Mouse (Mus musculus): Measurements from ENCODE around the gene Taf8. TPM values are rescaled to one million over a fixed set of nuclear protein-coding genes. Genes with fewer than 3 reads are reported as not detected.

The Taf8 gene
- polyA plus RNA-seq, 1 experiment from 2014 or later = 17.8 TPM

DNA sequence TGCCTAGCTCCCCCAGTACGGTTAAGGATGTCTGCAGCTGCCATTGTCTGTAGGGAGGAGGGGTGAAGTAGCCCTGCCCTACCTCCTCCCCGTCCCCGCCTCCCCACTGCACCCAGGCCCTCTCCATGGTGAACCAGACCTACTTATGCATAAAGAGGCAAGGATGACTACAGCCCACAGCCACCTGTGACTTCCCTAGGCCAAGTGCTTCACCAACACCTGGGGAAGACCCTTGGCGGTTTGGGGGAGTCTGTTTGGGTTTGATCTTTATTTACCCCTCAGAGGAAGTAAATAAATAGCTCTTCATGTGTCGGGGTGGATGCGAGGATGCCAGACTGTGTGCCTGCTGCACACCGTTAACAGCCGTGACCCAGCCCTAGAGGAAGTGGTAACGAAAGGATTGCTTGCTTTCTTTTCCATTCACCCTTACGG lies 29.3 kb upstream of the Taf8 start:
- ATAC-seq = no peak
- in situ Hi-C loops (cut with MboI; ENCODE audit: low pct_unique_long_range_greater_than_20kb) = no loop called here
- no peak for TF ChIP-seq CTCF (IDR thresholded peaks at IDR 0.05)

DNA sequence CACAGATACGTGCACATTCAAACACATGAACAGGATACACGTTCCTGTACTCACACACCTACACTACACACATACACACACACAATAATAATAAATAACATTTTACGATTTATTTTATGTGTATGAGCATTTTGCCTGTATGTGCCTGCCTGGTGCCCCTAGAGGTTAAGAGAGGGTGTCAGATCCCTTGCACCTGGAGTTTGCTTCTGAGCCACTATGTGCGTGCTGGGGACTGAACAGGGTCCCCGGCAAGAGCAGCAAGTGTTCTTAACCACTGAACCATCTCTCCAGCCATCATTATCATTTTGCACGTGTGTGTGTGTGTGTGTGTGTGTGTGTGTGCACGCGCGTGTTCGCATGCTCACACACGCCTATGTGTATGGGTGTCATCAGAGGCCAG lies 27.5 kb upstream of the Taf8 start:
- POLR2A ChIA-PET = interaction anchor here (0.7 kb wide), 1 partner anchor 221 kb away, joined by 3 read pairs; no protein-coding TSS in a partner anchor

More for the DNA sequence above, 29.3 kb upstream of the Taf8 start:
- ChIA-PET CTCF (no interaction called here), POLR2A (no interaction called here)
- no peak for DNase-seq (ENCODE audit: low read depth, low spot score)
- no peaks in the 10 kb centered on the region for H3K27me3 ChIP-seq

DNA sequence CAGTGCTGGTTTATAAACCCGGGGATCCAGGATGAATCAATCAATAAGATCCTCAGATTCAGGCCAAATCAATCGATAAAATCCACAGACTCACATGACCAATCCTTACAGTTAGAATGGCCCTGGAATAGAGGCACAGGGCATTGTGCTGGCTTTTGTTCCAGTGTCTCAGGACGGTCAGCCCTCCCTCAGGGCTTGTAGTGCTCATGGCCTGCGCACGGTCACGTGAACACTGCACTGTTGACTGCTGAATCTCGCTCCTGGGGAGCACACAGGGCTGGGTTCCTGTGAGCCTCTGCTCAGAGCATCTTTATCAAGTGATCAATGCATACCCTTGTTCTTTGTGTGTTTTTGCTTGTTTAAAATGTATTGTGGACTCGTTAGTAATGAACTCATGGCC lies 26.8 kb upstream of the Taf8 start:
- TF ChIP-seq CTCF (IDR thresholded peaks at IDR 0.05) = no peak
- ChIA-PET CTCF (interaction anchor here (1.4 kb wide), 1 partner anchor 9 kb away, joined by 3 read pairs; no protein-coding TSS in a partner anchor), POLR2A (interaction anchor here (1.3 kb wide), 1 partner anchor 14 kb away, joined by 4 read pairs; no protein-coding TSS in a partner anchor)
- DNase-seq (ENCODE audit: low read depth, low spot score) = no peak
- in situ Hi-C loops (cut with MboI; ENCODE audit: low pct_unique_long_range_greater_than_20kb) = no loop called here
- H3K27me3 ChIP-seq = no peaks in the 10 kb centered on the region
- ATAC-seq = no peak

More for the DNA sequence above, 27.5 kb upstream of the Taf8 start:
- CTCF ChIA-PET = interaction anchor here (1.3 kb wide), 1 partner anchor 19 kb away, joined by 3 read pairs; no protein-coding TSS in a partner anchor
- TF ChIP-seq CTCF (IDR thresholded peaks at IDR 0.05) = no peak
- no peaks in the 10 kb centered on the region for H3K27me3 ChIP-seq
- DNase-seq (ENCODE audit: low read depth, low spot score) (no peak), ATAC-seq (no peak)
- in situ Hi-C loops (cut with MboI; ENCODE audit: low pct_unique_long_range_greater_than_20kb) = no loop called here

DNA sequence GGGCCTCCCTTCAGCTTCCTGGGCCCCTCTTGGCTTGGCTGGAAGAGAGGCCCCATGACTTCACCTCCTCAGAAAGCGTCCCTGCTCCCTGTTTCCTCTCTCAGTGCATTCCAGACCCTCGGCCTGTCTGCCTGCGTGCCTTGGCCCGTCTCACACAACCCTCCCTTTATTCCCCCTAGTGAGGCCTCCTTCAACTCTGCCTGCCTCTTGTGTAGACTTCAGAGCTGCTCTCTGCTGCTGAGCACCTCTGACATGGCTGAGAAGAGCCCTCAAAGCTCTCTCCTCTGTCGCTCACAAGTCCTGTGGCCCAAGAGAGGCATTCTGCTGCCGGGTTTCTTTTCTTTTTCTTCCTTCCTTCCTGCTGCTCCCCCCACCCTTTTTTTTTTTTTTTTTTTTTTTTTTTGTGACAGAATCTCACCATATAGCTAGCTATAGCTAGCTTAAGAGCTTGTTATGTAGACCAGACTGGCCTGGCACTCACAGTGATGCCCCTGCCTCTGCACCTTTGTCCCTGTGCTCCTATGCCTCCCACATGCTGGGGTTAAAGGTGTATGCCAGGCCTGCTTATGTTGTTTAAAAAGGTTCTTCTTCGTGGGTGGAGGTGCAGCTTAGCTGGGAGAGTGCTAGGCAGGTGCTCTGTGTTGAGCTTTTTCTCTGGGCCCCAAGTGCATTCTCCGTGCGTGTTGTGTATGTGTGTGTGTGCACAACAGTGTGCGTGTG lies 25.6 kb upstream of the Taf8 start:
- ChIA-PET POLR2A (interaction anchor here (0.7 to 1.3 kb wide), 3 partner anchors 10 to 46 kb away, joined by 3 to 4 read pairs (median 3); no protein-coding TSS in a partner anchor), CTCF (interaction anchor here (0.9 to 1.9 kb wide), 3 partner anchors 8 to 22 kb away, joined by 3 to 6 read pairs (median 3); no protein-coding TSS in a partner anchor)
- TF ChIP-seq CTCF (IDR thresholded peaks at IDR 0.05) = no peak
- DNase-seq (ENCODE audit: low read depth, low spot score) (no peak), ATAC-seq (no peak)
- in situ Hi-C loops (cut with MboI; ENCODE audit: low pct_unique_long_range_greater_than_20kb) = no loop called here
- no peaks in the 10 kb centered on the region for H3K27me3 ChIP-seq

DNA sequence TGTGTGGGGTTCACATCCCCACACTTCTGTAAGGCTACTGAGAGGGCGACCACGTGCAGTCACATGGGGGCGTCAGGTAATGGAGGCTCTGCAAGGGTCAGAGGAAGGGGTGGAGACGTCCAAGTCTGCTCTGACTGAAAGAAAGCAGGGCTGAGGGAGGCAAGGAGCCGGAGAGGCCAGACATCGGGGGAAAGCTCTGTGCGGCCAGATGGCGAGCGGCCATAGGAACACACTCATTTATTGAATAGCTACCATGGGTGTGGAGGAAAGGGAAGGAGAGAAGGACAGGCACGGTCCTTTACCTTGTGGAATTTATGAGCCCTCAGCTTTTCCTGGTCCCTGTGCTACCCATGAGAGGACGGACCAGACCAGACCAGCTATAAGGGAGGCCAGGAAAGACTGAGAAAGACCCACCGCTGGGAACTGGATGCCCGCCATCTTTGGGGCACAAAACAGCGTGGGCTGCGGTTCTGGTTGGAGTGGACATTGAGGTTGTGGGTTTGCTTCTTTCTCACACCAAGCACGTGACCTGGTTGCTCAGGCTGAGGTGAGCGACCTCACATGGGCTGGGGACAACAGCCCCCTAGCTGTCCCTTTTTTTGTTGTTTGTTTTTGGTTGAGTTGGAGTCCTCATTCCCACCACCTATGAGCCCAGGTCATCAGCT lies 24.9 kb upstream of the Taf8 start:
- DNase-seq (ENCODE audit: low read depth, low spot score) (no peak), ATAC-seq (no peak)
- no peak for TF ChIP-seq CTCF (IDR thresholded peaks at IDR 0.05)
- H3K27me3 ChIP-seq = no peaks in the 10 kb centered on the region
- ChIA-PET POLR2A (interaction anchor here (0.7 to 1.1 kb wide), 2 partner anchors 11 to 46 kb away, joined by 3 read pairs; no protein-coding TSS in a partner anchor), CTCF (interaction anchor here (1.9 kb wide), 1 partner anchor 16 kb away, joined by 6 read pairs; no protein-coding TSS in a partner anchor)
- in situ Hi-C loops (cut with MboI; ENCODE audit: low pct_unique_long_range_greater_than_20kb) = no loop called here

DNA sequence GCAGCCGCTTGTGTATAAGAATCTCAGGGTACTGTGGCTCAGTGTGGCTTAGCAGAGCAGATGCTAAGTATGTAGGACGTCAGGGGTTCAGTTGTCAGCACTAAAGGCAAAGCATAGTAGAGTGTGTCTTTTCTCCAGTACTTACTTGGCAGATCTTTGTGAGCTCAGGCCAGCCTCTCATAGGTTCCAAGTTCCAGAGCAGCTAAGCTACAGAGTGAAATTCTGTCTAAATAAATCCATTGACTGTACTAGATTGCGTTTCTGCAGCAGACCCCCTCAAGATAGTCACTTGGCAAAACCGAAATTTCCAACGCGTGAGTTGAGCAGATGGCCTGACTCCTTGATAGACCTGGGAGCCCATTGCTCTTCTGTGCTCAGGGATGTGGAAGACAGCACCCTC lies 22.9 kb upstream of the Taf8 start:
- ATAC-seq (no peak), DNase-seq (ENCODE audit: low read depth, low spot score) (no peak)
- in situ Hi-C loops (cut with MboI; ENCODE audit: low pct_unique_long_range_greater_than_20kb) = no loop called here
- H3K27me3 ChIP-seq = no peaks in the 10 kb centered on the region
- CTCF ChIA-PET = no interaction called here
- TF ChIP-seq CTCF (IDR thresholded peaks at IDR 0.05) = no peak
- POLR2A ChIA-PET = no interaction called here

DNA sequence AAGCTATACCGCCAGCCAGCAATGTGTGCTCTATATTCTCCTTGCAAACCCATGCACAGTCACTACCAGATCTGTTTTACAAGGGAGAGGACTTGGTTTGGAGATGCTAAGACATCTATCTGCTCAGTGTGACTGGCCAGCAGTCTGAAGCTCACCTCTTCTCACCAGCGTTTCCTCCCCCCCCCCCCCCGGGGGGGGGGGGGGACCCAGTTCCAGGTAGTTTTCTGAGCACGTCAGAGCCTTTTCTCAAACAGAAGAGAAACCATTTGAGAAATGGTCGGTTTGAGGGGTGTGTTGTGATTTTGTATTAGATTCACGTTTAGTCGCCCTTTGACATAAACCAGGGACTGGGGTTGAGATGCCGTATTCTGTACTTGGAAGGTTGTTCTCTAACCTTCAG lies 22.0 kb upstream of the Taf8 start:
- H3K27me3 ChIP-seq = no peaks in the 10 kb centered on the region
- no peak for ATAC-seq
- no peak for TF ChIP-seq CTCF (IDR thresholded peaks at IDR 0.05)
- ChIA-PET CTCF (interaction anchor here (1.1 kb wide), 1 partner anchor 8 kb away, joined by 3 read pairs; no protein-coding TSS in a partner anchor), POLR2A (no interaction called here)
- no peak for DNase-seq (ENCODE audit: low read depth, low spot score)
- in situ Hi-C loops (cut with MboI; ENCODE audit: low pct_unique_long_range_greater_than_20kb) = no loop called here

DNA sequence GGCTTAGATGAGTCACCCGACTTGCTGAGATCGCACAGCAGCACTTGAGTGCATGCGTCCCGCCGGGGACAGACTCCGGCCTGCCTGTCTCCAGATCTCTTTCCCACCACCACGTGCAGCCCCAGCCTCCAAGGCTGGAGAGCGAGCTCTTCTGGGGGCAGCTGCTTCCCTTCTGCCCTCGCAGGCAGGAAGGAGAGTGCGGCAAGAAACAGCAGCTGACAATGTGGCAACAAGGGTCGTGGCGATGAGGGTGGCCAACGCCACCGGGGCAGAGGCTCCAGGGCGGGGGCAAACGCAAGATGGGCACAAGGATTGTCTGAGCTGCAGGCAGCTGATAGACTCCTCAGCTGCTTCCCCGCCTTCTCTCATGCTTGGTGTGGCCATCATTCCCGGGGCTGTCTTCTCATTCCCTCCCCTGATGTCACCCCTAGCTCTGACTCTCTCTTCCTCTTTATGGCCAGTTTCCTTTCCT lies 21.2 kb upstream of the Taf8 start:
- ATAC-seq = no peak
- in situ Hi-C loops (cut with MboI; ENCODE audit: low pct_unique_long_range_greater_than_20kb) = no loop called here
- ChIA-PET POLR2A (no interaction called here), CTCF (interaction anchor here (1.1 kb wide), 1 partner anchor 9 kb away, joined by 3 read pairs; no protein-coding TSS in a partner anchor)
- no peaks in the 10 kb centered on the region for H3K27me3 ChIP-seq
- TF ChIP-seq CTCF (IDR thresholded peaks at IDR 0.05) = no peak
- DNase-seq (ENCODE audit: low read depth, low spot score) = no peak

DNA sequence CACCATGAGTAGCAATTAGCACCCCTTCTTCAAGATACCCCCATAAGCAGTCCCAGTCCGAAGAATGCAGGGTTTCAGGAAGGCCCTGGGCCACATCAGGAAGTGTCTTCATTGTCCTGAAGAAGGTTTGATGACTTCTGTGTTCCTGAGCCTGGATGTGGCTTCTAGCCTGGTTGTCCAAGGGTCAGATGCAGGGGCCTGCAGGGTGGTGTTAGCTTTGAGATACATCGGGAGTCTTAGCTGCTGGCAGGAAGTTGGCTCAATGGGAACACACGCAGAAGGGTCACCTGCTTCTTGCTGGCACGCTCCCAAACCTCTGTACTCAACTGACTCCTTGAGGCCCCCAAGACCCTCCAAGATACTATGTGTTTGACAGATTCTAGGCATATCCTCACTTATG lies 20.4 kb upstream of the Taf8 start:
- CTCF ChIA-PET = interaction anchor here (1.2 kb wide), 1 partner anchor 18 kb away, joined by 3 read pairs; no protein-coding TSS in a partner anchor
- POLR2A ChIA-PET = no interaction called here
- in situ Hi-C loops (cut with MboI; ENCODE audit: low pct_unique_long_range_greater_than_20kb) = no loop called here

DNA sequence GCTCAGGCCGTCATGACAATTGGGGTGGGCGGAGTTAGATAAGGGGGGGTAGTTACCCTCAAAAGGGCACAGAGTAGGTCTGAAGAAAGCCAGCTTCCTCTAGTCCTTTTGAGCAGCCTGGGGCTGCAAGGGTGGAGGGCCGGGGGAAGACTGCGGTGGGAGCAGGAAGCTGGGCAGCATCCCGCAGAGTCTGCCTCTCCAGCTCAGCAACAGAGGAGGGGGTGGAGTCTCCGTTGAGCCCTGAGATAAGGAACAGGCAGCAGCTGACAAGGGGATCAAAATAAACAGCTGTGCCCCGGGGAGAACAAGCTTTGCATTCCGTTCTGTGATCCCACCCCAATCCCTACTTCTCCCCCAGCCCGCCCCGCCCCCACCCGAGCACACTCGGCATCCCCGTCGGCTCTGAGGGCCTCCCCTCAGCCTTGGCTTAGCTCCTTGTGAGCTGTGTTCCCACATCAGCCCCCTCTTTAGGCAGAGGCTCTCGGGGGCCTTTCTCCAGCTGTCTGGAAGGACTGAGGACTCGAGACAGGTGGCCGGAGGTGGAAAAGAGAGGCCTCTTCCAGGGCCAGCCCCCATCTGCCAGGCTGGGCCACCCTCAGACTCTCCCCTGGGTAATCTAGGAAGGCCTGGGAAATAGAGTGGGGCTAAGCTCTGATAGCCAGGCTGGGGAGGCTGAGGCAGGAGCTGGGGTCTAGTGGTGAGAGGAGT lies 19.6 kb upstream of the Taf8 start:
- in situ Hi-C loops (cut with MboI; ENCODE audit: low pct_unique_long_range_greater_than_20kb) = no loop called here
- no peak for TF ChIP-seq CTCF (IDR thresholded peaks at IDR 0.05)
- CTCF ChIA-PET = interaction anchor here (1.2 to 2.7 kb wide), 2 partner anchors 10 to 19 kb away, joined by 3 to 11 read pairs; no protein-coding TSS in a partner anchor
- DNase-seq (ENCODE audit: low read depth, low spot score) (no peak), ATAC-seq (no peak)
- H3K27me3 ChIP-seq = no peaks in the 10 kb centered on the region
- POLR2A ChIA-PET = interaction anchor here (0.5 kb wide), 1 partner anchor 13 kb away, joined by 13 read pairs; no protein-coding TSS in a partner anchor

More for the DNA sequence above, 20.4 kb upstream of the Taf8 start:
- DNase-seq (ENCODE audit: low read depth, low spot score) = no peak
- TF ChIP-seq CTCF (IDR thresholded peaks at IDR 0.05) = no peak
- H3K27me3 ChIP-seq = no peaks in the 10 kb centered on the region
- ATAC-seq = no peak

All from Patski (cell line).